Mouse (Mus musculus) small intestine, adult 2 months (tissue): ENCODE measurements at regions not wholly inside any gene's neighbourhood (a gene's known extent, or its start where the extent isn't known, plus 50 kb on each side); places are given as distances from the start of the nearest gene placed in this dataset.

ENCODE experiments used
- H3K27ac ChIP-seq: fragments of 200-500 bp; 2 replicates; pipeline ENCODE4 v1.5.1; 2012; ENCODE audit warnings: low read depth, low read length, control low read depth, inconsistent platforms; ENCODE audit not compliant: insufficient read depth
- H3K27me3 ChIP-seq: fragments of 200-500 bp; 2 replicates; pipeline ENCODE4 v1.6.1; 2012; ENCODE audit warnings: mild to moderate bottlenecking, moderate library complexity, low read length, inconsistent platforms; ENCODE audit not compliant: control insufficient read depth, insufficient read depth
- H3K36me3 ChIP-seq: fragments of 200-500 bp; 2 replicates; pipeline ENCODE4 v1.6.1; 2012; ENCODE audit warnings: mild to moderate bottlenecking, low read length, control low read depth, inconsistent platforms; ENCODE audit not compliant: control insufficient read depth, insufficient read depth
- H3K4me1 ChIP-seq: fragments of 200-500 bp; 2 replicates; pipeline ENCODE4 v1.6.1; 2012; ENCODE audit warnings: low read length, inconsistent platforms, mixed read lengths; ENCODE audit not compliant: control insufficient read depth, insufficient read depth, insufficient read length
- H3K4me3 ChIP-seq: fragments of 200-500 bp; 2 replicates; pipeline ENCODE4 v1.5.1; 2012; ENCODE audit warnings: low read depth, mild to moderate bottlenecking, control low read depth, inconsistent platforms, low read length, moderate library complexity
- CTCF ChIP-seq: fragments of 200-500 bp; IDR thresholded peaks from 2 replicates; pipeline ENCODE4 v1.5.1; 2012; ENCODE audit warnings: low read depth, mild to moderate bottlenecking, control low read depth, inconsistent platforms, low read length, moderate library complexity, mixed read lengths; ENCODE audit not compliant: insufficient replicate concordance, insufficient read length; ENCODE audit errors: extremely low read depth
- POLR2A ChIP-seq: fragments of 200-500 bp; IDR thresholded peaks from 2 replicates; pipeline ENCODE4 v1.6.1; 2012; ENCODE audit warnings: low read depth, mild to moderate bottlenecking, control low read depth, inconsistent platforms, low read length, moderate library complexity
- WGBS: fragments of 180-500 bp; shearing (Covaris S2); methylation state at CpG from one replicate; pipeline ENCODE4 v1.1.7; 2018; 5-methylcytosine and 5-hydroxymethylcytosine counted together

GRCm38 (mm10) chr16:55087461-55087860, 210.3 kb downstream of the Zpld1 start:
- H3K27ac ChIP-seq, result no peak overlapping the region
- H3K27me3 ChIP-seq, result no peaks in the 10 kb centered on the region
- no peak for TF ChIP-seq CTCF
- no peak for TF ChIP-seq POLR2A
- H3K36me3 ChIP-seq, result no peaks in the 10 kb centered on the region
- H3K4me1 ChIP-seq, result no peaks in the 10 kb centered on the region
- no peak overlapping the region for H3K4me3 ChIP-seq
- 71% methylated on average over 1 of the region's 1 CpGs for WGBS

GRCm38 (mm10) chr16:55076172-55076571, 221.6 kb downstream of the Zpld1 start:
- H3K27me3 ChIP-seq, result no peaks in the 10 kb centered on the region
- no peak overlapping the region for H3K4me3 ChIP-seq
- H3K36me3 ChIP-seq, result no peaks in the 10 kb centered on the region
- TF ChIP-seq POLR2A (no peak), CTCF (no peak)
- H3K4me1 ChIP-seq, result no peaks in the 10 kb centered on the region
- no peak overlapping the region for H3K27ac ChIP-seq
- 71% methylated on average over 1 of the region's 1 CpGs for WGBS

- Histone ChIP-seq H3K27ac (no peak overlapping the region), H3K4me1 (no peaks in the 10 kb centered on the region), H3K27me3 (no peaks in the 10 kb centered on the region), H3K36me3 (no peaks in the 10 kb centered on the region), H3K4me3 (no peak overlapping the region)
- TF ChIP-seq CTCF, result no peak
- no peak for TF ChIP-seq POLR2A
- 89% methylated on average over 6 of the region's 6 CpGs for WGBS
Observed at GRCm38 (mm10) chr16:55039777-55040176, 258.0 kb downstream of the Zpld1 start.

- no peak overlapping the region for H3K27ac ChIP-seq
- no peaks in the 10 kb centered on the region for H3K27me3 ChIP-seq
- 81% methylated on average over 2 of the region's 2 CpGs for WGBS
Observed at GRCm38 (mm10) chr16:55001661-55002289, 296.0 kb downstream of the Zpld1 start.

GRCm38 (mm10) chr16:54991595-54992240, 306.1 kb downstream of the Zpld1 start:
- no peaks in the 10 kb centered on the region for H3K27me3 ChIP-seq
- no peak overlapping the region for H3K4me3 ChIP-seq
- H3K27ac ChIP-seq, result no peak overlapping the region
- H3K36me3 ChIP-seq, result no peaks in the 10 kb centered on the region
- no peaks in the 10 kb centered on the region for H3K4me1 ChIP-seq
- WGBS, result 48% methylated on average over 4 of the region's 4 CpGs
- TF ChIP-seq POLR2A (no peak), CTCF (no peak)

More at GRCm38 (mm10) chr16:55001661-55002289, 296.0 kb downstream of the Zpld1 start:
- H3K36me3 ChIP-seq, result no peaks in the 10 kb centered on the region
- no peaks in the 10 kb centered on the region for H3K4me1 ChIP-seq
- H3K4me3 ChIP-seq, result no peak overlapping the region
- TF ChIP-seq CTCF, result no peak
- TF ChIP-seq POLR2A, result no peak

- WGBS, result 7% methylated on average over 9 of the region's 9 CpGs
Observed at GRCm38 (mm10) chr16:54983759-54984218, 314.0 kb downstream of the Zpld1 start.

GRCm38 (mm10) chr16:54970356-54970755, 327.4 kb downstream of the Zpld1 start:
- no peaks in the 10 kb centered on the region for H3K4me1 ChIP-seq
- H3K27ac ChIP-seq, result no peak overlapping the region
- H3K4me3 ChIP-seq, result no peak overlapping the region
- H3K27me3 ChIP-seq, result no peaks in the 10 kb centered on the region
- TF ChIP-seq CTCF (no peak), POLR2A (no peak)
- no peaks in the 10 kb centered on the region for H3K36me3 ChIP-seq
- 71% methylated on average over 6 of the region's 6 CpGs for WGBS

More at GRCm38 (mm10) chr16:54983759-54984218, 314.0 kb downstream of the Zpld1 start:
- Histone ChIP-seq H3K4me3 (no peak overlapping the region), H3K4me1 (no peaks in the 10 kb centered on the region), H3K27ac (no peak overlapping the region), H3K36me3 (no peaks in the 10 kb centered on the region), H3K27me3 (no peaks in the 10 kb centered on the region)
- TF ChIP-seq POLR2A (no peak), CTCF (peak; percentile 69; the same call in 1 of the 2 replicates)
